Mouse (Mus musculus) cortical plate, adult 2 months (tissue): ENCODE measurements around the gene Rad51b.

ENCODE experiments used
- CTCF ChIP-seq: fragments of 200-500 bp; IDR thresholded peaks from 2 replicates; pipeline ENCODE4 v1.5.1; 2011; ENCODE audit warnings: mild to moderate bottlenecking, control low read depth, low read length; ENCODE audit not compliant: insufficient read depth; ENCODE audit errors: extremely low read depth
- POLR2A ChIP-seq: fragments of 200-500 bp; IDR thresholded peaks from 2 replicates; pipeline ENCODE4 v1.6.1; 2011; ENCODE audit warnings: mild to moderate bottlenecking, low read length, control low read depth; ENCODE audit not compliant: insufficient read depth; ENCODE audit errors: extremely low read depth

GRCm38 (mm10) chr12:79626555-79627080, 329.5 kb downstream of the Rad51b start:
- TF ChIP-seq CTCF (no peak), POLR2A (no peak)
